Mouse (Mus musculus): ENCODE results near the gene AI661453. TPM values are rescaled to one million over a fixed set of nuclear protein-coding genes. Genes with fewer than 3 reads are reported as not detected.

AI661453 gene
- polyA plus RNA-seq, 1 experiment: 11.6 TPM

DNA sequence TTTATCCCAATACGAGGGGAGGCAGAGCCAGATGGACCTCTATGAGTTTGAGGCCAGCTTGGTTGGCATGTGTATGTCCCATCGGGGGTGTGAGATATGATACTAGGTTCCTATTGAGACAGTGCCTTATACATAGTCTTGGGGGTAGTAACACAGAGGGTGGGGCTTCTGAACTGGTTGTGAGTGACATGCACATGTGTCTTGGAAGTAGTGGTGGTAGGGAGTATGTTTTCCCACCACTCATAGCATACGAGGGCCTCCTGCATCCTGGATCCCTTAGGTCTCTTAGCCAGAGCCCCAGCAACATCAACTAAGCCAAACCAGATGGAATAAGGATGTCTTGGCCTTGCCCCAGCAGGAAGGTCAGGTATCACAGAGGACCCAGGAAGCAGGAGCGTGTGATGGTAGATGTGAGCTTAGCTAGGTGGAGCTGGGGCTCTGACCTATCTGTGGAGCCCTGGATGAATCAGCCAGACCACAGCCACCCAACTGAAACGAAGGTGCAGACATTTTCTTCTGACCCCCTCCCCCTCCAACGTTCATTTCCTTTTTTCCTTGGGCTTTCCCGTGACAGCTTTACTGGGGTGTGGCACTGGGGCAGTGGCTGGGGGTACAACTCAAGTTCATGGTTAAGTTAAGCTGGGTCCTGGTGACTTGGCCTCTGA lies 78.9 kb downstream of the AI661453 start:
- 67% methylated on average over 7 of the region's 7 CpGs for WGBS
- DNase-seq (ENCODE audit: low read depth, low spot score): no peak

DNA sequence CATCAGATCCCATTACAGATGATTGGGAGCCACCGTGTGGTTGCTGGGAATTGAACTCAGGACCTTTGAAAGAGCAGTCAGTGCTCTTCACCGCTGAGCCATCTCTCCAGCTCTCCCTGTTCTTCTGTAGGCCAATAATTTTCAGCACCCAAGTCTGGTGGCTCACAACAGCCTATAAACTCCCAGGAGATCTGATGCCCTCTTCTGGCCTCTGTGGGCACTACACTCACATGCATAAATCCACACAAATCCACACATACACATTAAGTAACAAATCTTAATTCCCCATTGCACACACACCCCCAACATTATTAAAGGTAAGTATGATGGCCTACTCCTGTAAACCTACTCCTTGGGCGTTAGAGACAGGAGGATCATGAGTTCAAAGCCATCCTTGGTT lies 79.8 kb downstream of the AI661453 start:
- no peak for DNase-seq (ENCODE audit: low read depth, low spot score)
- 93% methylated on average over 3 of the region's 3 CpGs for WGBS

DNA sequence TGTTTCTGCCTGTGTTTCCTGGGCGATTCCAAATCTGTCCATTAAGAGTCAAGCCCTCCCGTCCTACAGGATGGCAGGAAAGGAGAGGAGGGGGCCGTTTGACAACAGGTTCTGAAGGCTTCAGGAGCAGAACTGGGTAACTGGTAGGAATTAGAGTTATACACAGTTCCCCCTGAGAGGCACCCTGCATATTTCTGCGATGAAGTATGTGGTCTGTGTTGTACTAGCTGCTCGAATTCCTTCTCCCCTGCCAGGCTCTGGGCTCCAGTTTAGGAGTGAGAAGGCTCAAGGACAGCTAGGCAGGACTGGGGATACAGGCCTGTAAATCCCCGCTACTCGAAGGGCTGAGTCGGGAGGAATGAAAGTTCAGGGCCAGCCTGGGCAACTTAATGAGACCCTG lies 81.8 kb downstream of the AI661453 start:
- DNase-seq (ENCODE audit: low read depth, low spot score): no peak
- WGBS: 39% methylated on average over 8 of the region's 8 CpGs

Other genes with a start within 250 kb of the AI661453 start
- 21.0 and 21.9 TPM in 2 replicates for gene Mrps10, start 67.7 kb upstream of the AI661453 start, polyA plus RNA-seq (2012; rRNA removed)
- gene Guca1b, start 51.2 kb upstream of the AI661453 start, polyA plus RNA-seq (2012; rRNA removed): 1.3 and 1.6 TPM in 2 replicates
- 2.2 and 3.0 TPM in 2 replicates for gene Guca1a, start 36.0 kb upstream of the AI661453 start, polyA plus RNA-seq (2012; rRNA removed)
- gene 1700001C19Rik, start 761 bp downstream of the AI661453 start, polyA plus RNA-seq (2012; rRNA removed): 0.19 and 0.51 TPM in 2 replicates
- 15.3 and 19.7 TPM in 2 replicates for gene Taf8, start 65.7 kb downstream of the AI661453 start, polyA plus RNA-seq (2012; rRNA removed)
- 57.0 and 63.7 TPM in 2 replicates for gene Ccnd3, start 68.4 kb downstream of the AI661453 start, polyA plus RNA-seq (2012; rRNA removed)
- 8.4 and 10.4 TPM in 2 replicates for gene Bysl, start 174.9 kb downstream of the AI661453 start, polyA plus RNA-seq (2012; rRNA removed)
- gene Med20, start 175.0 kb downstream of the AI661453 start, polyA plus RNA-seq (2012; rRNA removed): 21.7 and 23.7 TPM in 2 replicates
- 0.14 and 0.17 TPM in 2 replicates for gene Gm20517, start 175.0 kb downstream of the AI661453 start, polyA plus RNA-seq (2012; rRNA removed)
- gene Usp49, start 194.1 kb downstream of the AI661453 start, polyA plus RNA-seq (2012; rRNA removed): 5.0 and 9.2 TPM in 2 replicates